Mouse (Mus musculus) CH12.LX (cell line): Measurements from ENCODE around the gene Ccr8. TPM values are rescaled to one million over a fixed set of nuclear protein-coding genes. Genes with fewer than 3 reads are reported as not detected.

ENCODE experiments used
- DNase-seq: peaks from one replicate; pipeline ENCODE4 v3.0.0-alpha.2; 2013; ENCODE audit errors: extremely low read depth
- H3K27ac ChIP-seq: 2 replicates; pipeline ENCODE4 v1.5.1; 2012; ENCODE audit warnings: low read depth, mild to moderate bottlenecking, control low read depth, moderate library complexity; ENCODE audit not compliant: insufficient read depth
- H3K27me3 ChIP-seq: replicated peaks from 2 replicates; pipeline ENCODE3; 2012; ENCODE audit warnings: inconsistent platforms
- H3K36me3 ChIP-seq, 2 experiments: replicated peaks in 1 of 2; 2 replicates each; pipeline versions ENCODE3 to v1.6.1; 2012; ENCODE audit warnings: inconsistent platforms in 1 of 2, low read length in 1 of 2, mild to moderate bottlenecking in 1 of 2, mixed read lengths in 1 of 2, moderate library complexity in 1 of 2; ENCODE audit not compliant: control insufficient read depth in 1 of 2, insufficient read depth in 1 of 2
- H3K4me1 ChIP-seq, 2 experiments: 2 replicates each; pipeline ENCODE4 v1.6.1; 2012; ENCODE audit warnings: inconsistent platforms in 1 of 2, moderate library complexity in 1 of 2; ENCODE audit not compliant: insufficient read depth in 2 of 2, control insufficient read depth in 1 of 2
- H3K4me2 ChIP-seq: 2 replicates; pipeline ENCODE4 v1.6.1; 2012; ENCODE audit warnings: low read depth, mild to moderate bottlenecking, control low read depth; ENCODE audit not compliant: poor library complexity, insufficient read depth, severe bottlenecking
- H3K4me3 ChIP-seq, 3 experiments: fragments of 150-350 bp in 1 of 3; sonication (generic) in 1 of 3; replicated peaks in 1 of 3; 2 replicates each; pipeline versions ENCODE3 to v1.5.1; 2011 to 2012; ENCODE audit warnings: low read depth in 2 of 3, low read length in 2 of 3, mild to moderate bottlenecking in 2 of 3, moderate library complexity in 2 of 3, control low read depth in 1 of 3, improper control_type of control experiment in 1 of 3, inconsistent platforms in 1 of 3, mixed read lengths in 1 of 3; ENCODE audit not compliant: poor library complexity in 1 of 3
- H3K79me2 ChIP-seq: replicated peaks from 2 replicates; pipeline ENCODE4 v1.6.1; 2012; ENCODE audit warnings: mild to moderate bottlenecking, moderate library complexity; ENCODE audit not compliant: control insufficient read depth, poor library complexity, insufficient read depth, severe bottlenecking; ENCODE audit errors: extremely low read depth
- H3K9ac ChIP-seq: 2 replicates; pipeline ENCODE4 v1.6.1; 2012; ENCODE audit warnings: low read depth, mild to moderate bottlenecking, control low read depth, moderate library complexity; ENCODE audit not compliant: insufficient read depth
- H3K9me3 ChIP-seq: replicated peaks from 2 replicates; pipeline ENCODE3; 2012; ENCODE audit warnings: low read length, inconsistent platforms, mixed read lengths
- BHLHE40 ChIP-seq: IDR thresholded peaks from 2 replicates; pipeline ENCODE4 v1.6.1; 2011; ENCODE audit warnings: mild to moderate bottlenecking, low read depth, low read length, improper control_type of control experiment
- CTCF ChIP-seq, 2 experiments: IDR thresholded peaks in 1 of 2; conservative IDR thresholded peaks in 1 of 2; 2 replicates each; pipeline ENCODE4 v1.5.1; 2011 to 2012; ENCODE audit warnings: low read depth in 2 of 2, low read length in 2 of 2, improper control_type of control experiment in 1 of 2, inconsistent platforms in 1 of 2, mild to moderate bottlenecking in 1 of 2, moderate library complexity in 1 of 2
- E2F4 ChIP-seq: IDR thresholded peaks from 2 replicates; pipeline ENCODE4 v1.6.1; 2011; ENCODE audit warnings: low read depth, low read length, improper control_type of control experiment; ENCODE audit not compliant: insufficient replicate concordance
- EP300 ChIP-seq: IDR thresholded peaks from 2 replicates; pipeline ENCODE4 v1.6.1; 2011; ENCODE audit warnings: low read length, improper control_type of control experiment
- ETS1 ChIP-seq: conservative IDR thresholded peaks from 2 replicates; pipeline ENCODE4 v1.6.1; 2012; ENCODE audit warnings: low read depth, mild to moderate bottlenecking, inconsistent platforms, low read length, improper control_type of control experiment, moderate library complexity
- HCFC1 ChIP-seq: IDR thresholded peaks from 2 replicates; pipeline ENCODE4 v1.6.1; 2012; ENCODE audit warnings: low read depth, mild to moderate bottlenecking, inconsistent platforms, low read length, improper control_type of control experiment
- KAT2A ChIP-seq: IDR thresholded peaks from 2 replicates; pipeline ENCODE4 v1.6.1; 2012; ENCODE audit warnings: low read length, improper control_type of control experiment, inconsistent platforms; ENCODE audit not compliant: insufficient replicate concordance
- MAX ChIP-seq: IDR thresholded peaks from 2 replicates; pipeline ENCODE4 v1.6.1; 2011; ENCODE audit warnings: low read length, improper control_type of control experiment
- MEF2A ChIP-seq: IDR thresholded peaks from 2 replicates; pipeline ENCODE4 v1.6.1; 2014; ENCODE audit warnings: low read depth, mild to moderate bottlenecking, inconsistent platforms, low read length, improper control_type of control experiment, borderline replicate concordance
- MYC ChIP-seq: IDR thresholded peaks from 2 replicates; pipeline ENCODE4 v1.6.1; 2011; ENCODE audit warnings: low read depth, mild to moderate bottlenecking, improper control_type of control experiment, low read length
- NRF1 ChIP-seq: IDR thresholded peaks from 2 replicates; pipeline ENCODE4 v1.6.1; 2014; ENCODE audit warnings: low read depth, mild to moderate bottlenecking, inconsistent platforms, low read length, improper control_type of control experiment, moderate library complexity
- RAD21 ChIP-seq: IDR thresholded peaks from 2 replicates; pipeline ENCODE4 v1.6.1; 2011; ENCODE audit warnings: low read depth, mild to moderate bottlenecking, low read length, improper control_type of control experiment, moderate library complexity
- RCOR1 ChIP-seq: conservative IDR thresholded peaks from 2 replicates; pipeline ENCODE4 v1.6.1; 2012; ENCODE audit warnings: low read depth, mild to moderate bottlenecking, inconsistent platforms, low read length, improper control_type of control experiment
- TCF12 ChIP-seq: IDR thresholded peaks from 2 replicates; pipeline ENCODE4 v1.6.1; 2014; ENCODE audit warnings: low read depth, mild to moderate bottlenecking, inconsistent platforms, low read length, improper control_type of control experiment
- USF2 ChIP-seq: conservative IDR thresholded peaks from 2 replicates; pipeline ENCODE4 v1.6.1; 2011; ENCODE audit warnings: low read depth, low read length, improper control_type of control experiment
- ZMIZ1 ChIP-seq: IDR thresholded peaks from 2 replicates; pipeline ENCODE4 v1.6.1; 2012; ENCODE audit warnings: low read depth, mild to moderate bottlenecking, inconsistent platforms, low read length, improper control_type of control experiment
- dilution Hi-C: fragments of 300-500 bp; cut with MboI; formaldehyde crosslinking; loops from 2 replicates; pipeline ENCODE4 v1.14.3; 2020; ENCODE audit warnings: low sequenced_read_pairs; ENCODE audit not compliant: extremely low pct_unique_long_range_greater_than_20kb, extremely low pct_ligation_motif_present
- in situ Hi-C: fragments of 300-500 bp; cut with MboI; formaldehyde crosslinking; loops from 3 replicates; pipeline ENCODE4 v1.14.3; 2019; ENCODE audit warnings: low sequenced_read_pairs, low pct_ligation_motif_present, low pct_unique_long_range_greater_than_20kb, mixed read lengths
- polyA plus RNA-seq: library from polyadenylated mRNA; unstranded; fragments of >175 nt; gene quantifications from 2 replicates; pipeline ENCODE4 v1.2.1, GENCODE M21; 2012; ENCODE audit warnings: low read depth; ENCODE audit not compliant: insufficient read length
- total RNA-seq, 2 experiments: library from RNA; depleted of rRNA; stranded (reverse); fragments of 300-350 nt in 1 of 2; fragments of >200 nt in 1 of 2; gene quantifications; 2 replicates each; pipeline ENCODE4 v1.2.3; 2012 to 2014

Ccr8 gene
- total and polyA plus RNA-seq, 3 experiments = not detected

GRCm38 (mm10) chr9:120110211-120111018, 18.5 kb downstream of the Ccr8 start, which contains the start of gene Slc25a38 (continued):
- peak; percentile 55; the same call in 1 of the 2 replicates for TF ChIP-seq RCOR1

- Histone ChIP-seq H3K9ac (peak overlapping the region; percentile 58), H3K27me3 (no peaks in the 10 kb centered on the region), H3K9me3 (no peaks in the 10 kb centered on the region), H3K79me2 (peaks cover 13% of the 10 kb centered on the region), H3K27ac (peak overlapping the region; percentile 77), H3K4me3 (peak overlapping the region; percentile 62 to 87 (median 71)), H3K36me3 (peaks cover 0 to 9% of the 10 kb centered on the region in 2 experiments)
- in situ Hi-C loops (no loop called here), dilution Hi-C loops (no loop called here)
- DNase-seq = no peak
- TF ChIP-seq MAX = no peak
- no peak for TF ChIP-seq TCF12
- TF ChIP-seq KAT2A = no peak
- no peak for TF ChIP-seq CTCF (conservative IDR thresholded peaks at IDR 0.05 in 1 of 2, IDR thresholded peaks at IDR 0.05 in 1 of 2; ENCODE audit: low read depth in 2 of 2, low read length in 2 of 2)
- TF ChIP-seq MYC = peak; percentile 51; the same call in 1 of the 2 replicates
- no peak for TF ChIP-seq ZMIZ1
- no peak for TF ChIP-seq MEF2A
- TF ChIP-seq, all 38 proteins: peak for 1
- peaks cover 12 to 24% of the 10 kb centered on the region in 2 experiments; a peak in 3 of 4 replicates for H3K4me1 ChIP-seq
- peak overlapping the region; percentile 96 for H3K4me2 ChIP-seq
These were observed 19.4 kb downstream of the Ccr8 start for GRCm38 (mm10) chr9:120111156-120111945.

GRCm38 (mm10) chr9:120112472-120112871, 20.6 kb downstream of the Ccr8 start:
- Histone ChIP-seq H3K36me3 (peaks cover 4 to 18% of the 10 kb centered on the region in 2 experiments), H3K4me2 (no peak overlapping the region), H3K9me3 (no peaks in the 10 kb centered on the region), H3K4me3 (no peak overlapping the region), H3K27me3 (no peaks in the 10 kb centered on the region), H3K4me1 (peaks cover 12 to 35% of the 10 kb centered on the region in 2 experiments; a peak in 3 of 4 replicates), H3K27ac (no peak overlapping the region), H3K9ac (no peak overlapping the region), H3K79me2 (peaks cover 13% of the 10 kb centered on the region)
- TF ChIP-seq RCOR1 (no peak), E2F4 (no peak), EP300 (no peak), HCFC1 (no peak), BHLHE40 (no peak), NRF1 (no peak), MAX (no peak), RAD21 (no peak), ETS1 (no peak), USF2 (no peak), CTCF (conservative IDR thresholded peaks at IDR 0.05 in 1 of 2, IDR thresholded peaks at IDR 0.05 in 1 of 2; ENCODE audit: low read depth in 2 of 2, low read length in 2 of 2) (no peak), KAT2A (no peak)
- in situ Hi-C loops (no loop called here), dilution Hi-C loops (no loop called here)
- DNase-seq = no peak
